Mouse (Mus musculus): ENCODE measurements around the gene Ubqln1. TPM values are rescaled to one million over a fixed set of nuclear protein-coding genes. Genes with fewer than 3 reads are reported as not detected.

Gene Ubqln1
- polyA plus RNA-seq, 1 experiment from 2014 or later, result 136 TPM

GRCm38 (mm10) chr13:58212530-58212929, 2.9 kb downstream of the Ubqln1 start:
- no peak overlapping the region for H3K9ac ChIP-seq (ENCODE audit: low read length)
- H3K9me3 ChIP-seq (ENCODE audit: control insufficient read depth, low read length), result no peaks in the 10 kb centered on the region
- ATAC-seq (ENCODE audit: insufficient number of reproducible peaks, low FRiP score, low TSS enrichment, low read depth) (no peak), DNase-seq (ENCODE audit: low spot score) (no peak)
- no peak overlapping the region for H3K27ac ChIP-seq (replicated peaks; ENCODE audit: low read depth, low read length)
- H3K27me3 ChIP-seq (ENCODE audit: control insufficient read depth, insufficient read depth, low read length), result no peaks in the 10 kb centered on the region
- no peak overlapping the region for H3K4me2 ChIP-seq (ENCODE audit: low read depth, severe bottlenecking)
- H3K36me3 ChIP-seq (ENCODE audit: control insufficient read depth, insufficient read depth, low read length), result no peaks in the 10 kb centered on the region
- H3K4me3 ChIP-seq (ENCODE audit: low read depth, low read length), result no peak overlapping the region
- H3K4me1 ChIP-seq (ENCODE audit: control insufficient read depth, insufficient read depth, low read length), result peaks cover 9% of the 10 kb centered on the region; the same call in 1 of the 2 replicates
- WGBS, result 85% methylated on average over 2 of the region's 2 CpGs

GRCm38 (mm10) chr13:58210441-58210840, 5.0 kb downstream of the Ubqln1 start:
- DNase-seq (ENCODE audit: low spot score) (no peak), ATAC-seq (ENCODE audit: insufficient number of reproducible peaks, low FRiP score, low TSS enrichment, low read depth) (no peak)
- Histone ChIP-seq H3K4me2 (ENCODE audit: low read depth, severe bottlenecking) (no peak overlapping the region), H3K27me3 (ENCODE audit: control insufficient read depth, insufficient read depth, low read length) (no peaks in the 10 kb centered on the region), H3K36me3 (ENCODE audit: control insufficient read depth, insufficient read depth, low read length) (no peaks in the 10 kb centered on the region), H3K27ac (replicated peaks; ENCODE audit: low read depth, low read length) (no peak overlapping the region), H3K4me3 (ENCODE audit: low read depth, low read length) (no peak overlapping the region), H3K4me1 (ENCODE audit: control insufficient read depth, insufficient read depth, low read length) (peaks cover 9% of the 10 kb centered on the region; the same call in 1 of the 2 replicates), H3K9me3 (ENCODE audit: control insufficient read depth, low read length) (no peaks in the 10 kb centered on the region), H3K9ac (ENCODE audit: low read length) (no peak overlapping the region)
- WGBS, result 80% methylated on average over 5 of the region's 5 CpGs

GRCm38 (mm10) chr13:58206084-58206483, 9.4 kb downstream of the Ubqln1 start:
- Histone ChIP-seq H3K4me2 (ENCODE audit: low read depth, severe bottlenecking) (no peak overlapping the region), H3K9me3 (ENCODE audit: control insufficient read depth, low read length) (no peaks in the 10 kb centered on the region), H3K4me3 (ENCODE audit: low read depth, low read length) (no peak overlapping the region), H3K4me1 (ENCODE audit: control insufficient read depth, insufficient read depth, low read length) (no peaks in the 10 kb centered on the region), H3K27me3 (ENCODE audit: control insufficient read depth, insufficient read depth, low read length) (no peaks in the 10 kb centered on the region), H3K36me3 (ENCODE audit: control insufficient read depth, insufficient read depth, low read length) (no peaks in the 10 kb centered on the region), H3K27ac (replicated peaks; ENCODE audit: low read depth, low read length) (no peak overlapping the region), H3K9ac (ENCODE audit: low read length) (no peak overlapping the region)
- DNase-seq (ENCODE audit: low spot score), result no peak
- no peak for ATAC-seq (ENCODE audit: insufficient number of reproducible peaks, low FRiP score, low TSS enrichment, low read depth)
- WGBS, result 88% methylated on average over 4 of the region's 4 CpGs

GRCm38 (mm10) chr13:58204986-58205385, 10.5 kb downstream of the Ubqln1 start:
- Histone ChIP-seq H3K9ac (ENCODE audit: low read length) (no peak overlapping the region), H3K27ac (replicated peaks; ENCODE audit: low read depth, low read length) (no peak overlapping the region), H3K4me2 (ENCODE audit: low read depth, severe bottlenecking) (no peak overlapping the region), H3K4me1 (ENCODE audit: control insufficient read depth, insufficient read depth, low read length) (no peaks in the 10 kb centered on the region), H3K36me3 (ENCODE audit: control insufficient read depth, insufficient read depth, low read length) (no peaks in the 10 kb centered on the region), H3K4me3 (ENCODE audit: low read depth, low read length) (no peak overlapping the region), H3K27me3 (ENCODE audit: control insufficient read depth, insufficient read depth, low read length) (no peaks in the 10 kb centered on the region), H3K9me3 (ENCODE audit: control insufficient read depth, low read length) (no peaks in the 10 kb centered on the region)
- ATAC-seq (ENCODE audit: insufficient number of reproducible peaks, low FRiP score, low TSS enrichment, low read depth), result no peak
- 67% methylated on average over 4 of the region's 4 CpGs for WGBS
- DNase-seq (ENCODE audit: low spot score), result no peak

GRCm38 (mm10) chr13:58204202-58204601, 11.3 kb downstream of the Ubqln1 start:
- no peak overlapping the region for H3K27ac ChIP-seq (replicated peaks; ENCODE audit: low read depth, low read length)
- ATAC-seq (ENCODE audit: insufficient number of reproducible peaks, low FRiP score, low TSS enrichment, low read depth), result no peak
- H3K4me2 ChIP-seq (ENCODE audit: low read depth, severe bottlenecking), result no peak overlapping the region
- H3K27me3 ChIP-seq (ENCODE audit: control insufficient read depth, insufficient read depth, low read length), result no peaks in the 10 kb centered on the region
- H3K9me3 ChIP-seq (ENCODE audit: control insufficient read depth, low read length), result no peaks in the 10 kb centered on the region
- H3K36me3 ChIP-seq (ENCODE audit: control insufficient read depth, insufficient read depth, low read length), result no peaks in the 10 kb centered on the region
- H3K9ac ChIP-seq (ENCODE audit: low read length), result no peak overlapping the region
- WGBS, result 93% methylated on average over 3 of the region's 3 CpGs
- H3K4me1 ChIP-seq (ENCODE audit: control insufficient read depth, insufficient read depth, low read length), result no peaks in the 10 kb centered on the region
- no peak for DNase-seq (ENCODE audit: low spot score)
- H3K4me3 ChIP-seq (ENCODE audit: low read depth, low read length), result no peak overlapping the region

- ATAC-seq (ENCODE audit: insufficient number of reproducible peaks, low FRiP score, low TSS enrichment, low read depth), result no peak
- Histone ChIP-seq H3K27me3 (ENCODE audit: control insufficient read depth, insufficient read depth, low read length) (no peaks in the 10 kb centered on the region), H3K4me2 (ENCODE audit: low read depth, severe bottlenecking) (no peak overlapping the region), H3K27ac (replicated peaks; ENCODE audit: low read depth, low read length) (no peak overlapping the region), H3K4me3 (ENCODE audit: low read depth, low read length) (no peak overlapping the region), H3K4me1 (ENCODE audit: control insufficient read depth, insufficient read depth, low read length) (no peaks in the 10 kb centered on the region), H3K36me3 (ENCODE audit: control insufficient read depth, insufficient read depth, low read length) (peaks cover 2% of the 10 kb centered on the region; the same call in 1 of the 2 replicates), H3K9me3 (ENCODE audit: control insufficient read depth, low read length) (no peaks in the 10 kb centered on the region), H3K9ac (ENCODE audit: low read length) (no peak overlapping the region)
- DNase-seq (ENCODE audit: low spot score), result no peak
- WGBS, result 95% methylated on average over 1 of the region's 1 CpGs
Observed at GRCm38 (mm10) chr13:58202903-58203302, 12.6 kb downstream of the Ubqln1 start.

- no peaks in the 10 kb centered on the region for H3K9me3 ChIP-seq (ENCODE audit: control insufficient read depth, low read length)
- H3K4me2 ChIP-seq (ENCODE audit: low read depth, severe bottlenecking), result no peak overlapping the region
- H3K9ac ChIP-seq (ENCODE audit: low read length), result no peak overlapping the region
- H3K4me3 ChIP-seq (ENCODE audit: low read depth, low read length), result no peak overlapping the region
- no peaks in the 10 kb centered on the region for H3K27me3 ChIP-seq (ENCODE audit: control insufficient read depth, insufficient read depth, low read length)
- H3K27ac ChIP-seq (replicated peaks; ENCODE audit: low read depth, low read length), result no peak overlapping the region
- H3K36me3 ChIP-seq (ENCODE audit: control insufficient read depth, insufficient read depth, low read length), result peaks cover 3% of the 10 kb centered on the region; the same call in 1 of the 2 replicates
- DNase-seq (ENCODE audit: low spot score) (no peak), ATAC-seq (ENCODE audit: insufficient number of reproducible peaks, low FRiP score, low TSS enrichment, low read depth) (no peak)
- WGBS, result 94% methylated on average over 3 of the region's 3 CpGs
- no peaks in the 10 kb centered on the region for H3K4me1 ChIP-seq (ENCODE audit: control insufficient read depth, insufficient read depth, low read length)
Observed at GRCm38 (mm10) chr13:58201908-58202307, 13.5 kb downstream of the Ubqln1 start.

- ATAC-seq (ENCODE audit: insufficient number of reproducible peaks, low FRiP score, low TSS enrichment, low read depth), result no peak
- 92% methylated on average over 6 of the region's 6 CpGs for WGBS
Observed at GRCm38 (mm10) chr13:58201343-58201742, 14.1 kb downstream of the Ubqln1 start.

GRCm38 (mm10) chr13:58197981-58198640, 17.3 kb downstream of the Ubqln1 start:
- Histone ChIP-seq H3K9ac (ENCODE audit: low read length) (no peak overlapping the region), H3K4me2 (ENCODE audit: low read depth, severe bottlenecking) (no peak overlapping the region), H3K27me3 (ENCODE audit: control insufficient read depth, insufficient read depth, low read length) (no peaks in the 10 kb centered on the region), H3K27ac (replicated peaks; ENCODE audit: low read depth, low read length) (no peak overlapping the region), H3K4me1 (ENCODE audit: control insufficient read depth, insufficient read depth, low read length) (no peaks in the 10 kb centered on the region), H3K9me3 (ENCODE audit: control insufficient read depth, low read length) (no peaks in the 10 kb centered on the region), H3K36me3 (ENCODE audit: control insufficient read depth, insufficient read depth, low read length) (peaks cover 5% of the 10 kb centered on the region; the same call in 1 of the 2 replicates), H3K4me3 (ENCODE audit: low read depth, low read length) (no peak overlapping the region)
- WGBS, result 94% methylated on average over 7 of the region's 7 CpGs
- DNase-seq (ENCODE audit: low spot score) (no peak), ATAC-seq (ENCODE audit: insufficient number of reproducible peaks, low FRiP score, low TSS enrichment, low read depth) (no peak)

More at GRCm38 (mm10) chr13:58201343-58201742, 14.1 kb downstream of the Ubqln1 start:
- no peaks in the 10 kb centered on the region for H3K4me1 ChIP-seq (ENCODE audit: control insufficient read depth, insufficient read depth, low read length)
- no peak overlapping the region for H3K9ac ChIP-seq (ENCODE audit: low read length)
- no peaks in the 10 kb centered on the region for H3K27me3 ChIP-seq (ENCODE audit: control insufficient read depth, insufficient read depth, low read length)
- no peak overlapping the region for H3K4me3 ChIP-seq (ENCODE audit: low read depth, low read length)
- H3K36me3 ChIP-seq (ENCODE audit: control insufficient read depth, insufficient read depth, low read length), result peaks cover 3% of the 10 kb centered on the region; the same call in 1 of the 2 replicates
- no peak for DNase-seq (ENCODE audit: low spot score)
- no peak overlapping the region for H3K4me2 ChIP-seq (ENCODE audit: low read depth, severe bottlenecking)
- H3K9me3 ChIP-seq (ENCODE audit: control insufficient read depth, low read length), result no peaks in the 10 kb centered on the region
- no peak overlapping the region for H3K27ac ChIP-seq (replicated peaks; ENCODE audit: low read depth, low read length)

All from limb, embryonic 11.5 days (tissue).